Mouse (Mus musculus) CH12.LX (cell line): ENCODE data around the gene Actl11. TPM values are rescaled to one million over a fixed set of nuclear protein-coding genes. Genes with fewer than 3 reads are reported as not detected.

ENCODE experiments used
- DNase-seq: peaks from one replicate; pipeline ENCODE4 v3.0.0-alpha.2; 2013; ENCODE audit errors: extremely low read depth
- H3K27ac ChIP-seq: 2 replicates; pipeline ENCODE4 v1.5.1; 2012; ENCODE audit warnings: low read depth, mild to moderate bottlenecking, control low read depth, moderate library complexity; ENCODE audit not compliant: insufficient read depth
- H3K27me3 ChIP-seq: replicated peaks from 2 replicates; pipeline ENCODE3; 2012; ENCODE audit warnings: inconsistent platforms
- H3K36me3 ChIP-seq, 2 experiments: replicated peaks in 1 of 2; 2 replicates each; pipeline versions ENCODE3 to v1.6.1; 2012; ENCODE audit warnings: inconsistent platforms in 1 of 2, low read length in 1 of 2, mild to moderate bottlenecking in 1 of 2, mixed read lengths in 1 of 2, moderate library complexity in 1 of 2; ENCODE audit not compliant: control insufficient read depth in 1 of 2, insufficient read depth in 1 of 2
- H3K4me1 ChIP-seq, 2 experiments: 2 replicates each; pipeline ENCODE4 v1.6.1; 2012; ENCODE audit warnings: inconsistent platforms in 1 of 2, moderate library complexity in 1 of 2; ENCODE audit not compliant: insufficient read depth in 2 of 2, control insufficient read depth in 1 of 2
- H3K4me2 ChIP-seq: 2 replicates; pipeline ENCODE4 v1.6.1; 2012; ENCODE audit warnings: low read depth, mild to moderate bottlenecking, control low read depth; ENCODE audit not compliant: poor library complexity, insufficient read depth, severe bottlenecking
- H3K4me3 ChIP-seq, 3 experiments: fragments of 150-350 bp in 1 of 3; sonication (generic) in 1 of 3; replicated peaks in 1 of 3; 2 replicates each; pipeline versions ENCODE3 to v1.5.1; 2011 to 2012; ENCODE audit warnings: low read depth in 2 of 3, low read length in 2 of 3, mild to moderate bottlenecking in 2 of 3, moderate library complexity in 2 of 3, control low read depth in 1 of 3, improper control_type of control experiment in 1 of 3, inconsistent platforms in 1 of 3, mixed read lengths in 1 of 3; ENCODE audit not compliant: poor library complexity in 1 of 3
- H3K79me2 ChIP-seq: replicated peaks from 2 replicates; pipeline ENCODE4 v1.6.1; 2012; ENCODE audit warnings: mild to moderate bottlenecking, moderate library complexity; ENCODE audit not compliant: control insufficient read depth, poor library complexity, insufficient read depth, severe bottlenecking; ENCODE audit errors: extremely low read depth
- H3K9ac ChIP-seq: 2 replicates; pipeline ENCODE4 v1.6.1; 2012; ENCODE audit warnings: low read depth, mild to moderate bottlenecking, control low read depth, moderate library complexity; ENCODE audit not compliant: insufficient read depth
- H3K9me3 ChIP-seq: replicated peaks from 2 replicates; pipeline ENCODE3; 2012; ENCODE audit warnings: low read length, inconsistent platforms, mixed read lengths
- CHD1 ChIP-seq: IDR thresholded peaks from 2 replicates; pipeline ENCODE4 v1.6.1; 2012; ENCODE audit warnings: low read depth, low read length, improper control_type of control experiment, inconsistent platforms
- CHD2 ChIP-seq: IDR thresholded peaks from 2 replicates; pipeline ENCODE4 v1.6.1; 2011; ENCODE audit warnings: low read length, improper control_type of control experiment
- CTCF ChIP-seq, 2 experiments: IDR thresholded peaks in 1 of 2; conservative IDR thresholded peaks in 1 of 2; 2 replicates each; pipeline ENCODE4 v1.5.1; 2011 to 2012; ENCODE audit warnings: low read depth in 2 of 2, low read length in 2 of 2, improper control_type of control experiment in 1 of 2, inconsistent platforms in 1 of 2, mild to moderate bottlenecking in 1 of 2, moderate library complexity in 1 of 2
- GABPA ChIP-seq: IDR thresholded peaks from 2 replicates; pipeline ENCODE4 v1.6.1; 2012; ENCODE audit warnings: low read depth, low read length, improper control_type of control experiment, inconsistent platforms; ENCODE audit not compliant: insufficient replicate concordance
- HCFC1 ChIP-seq: IDR thresholded peaks from 2 replicates; pipeline ENCODE4 v1.6.1; 2012; ENCODE audit warnings: low read depth, mild to moderate bottlenecking, inconsistent platforms, low read length, improper control_type of control experiment
- IRF4 ChIP-seq: IDR thresholded peaks from 2 replicates; pipeline ENCODE4 v1.6.1; 2014; ENCODE audit warnings: low read depth, mild to moderate bottlenecking, inconsistent platforms, low read length, improper control_type of control experiment
- JUN ChIP-seq: IDR thresholded peaks from 2 replicates; pipeline ENCODE4 v1.6.1; 2011; ENCODE audit warnings: low read depth, mild to moderate bottlenecking, low read length, improper control_type of control experiment, moderate library complexity; ENCODE audit not compliant: insufficient read depth
- JUND ChIP-seq: conservative IDR thresholded peaks from 2 replicates; pipeline ENCODE4 v1.6.1; 2011; ENCODE audit warnings: low read depth, low read length, improper control_type of control experiment
- MAX ChIP-seq: IDR thresholded peaks from 2 replicates; pipeline ENCODE4 v1.6.1; 2011; ENCODE audit warnings: low read length, improper control_type of control experiment
- NRF1 ChIP-seq: IDR thresholded peaks from 2 replicates; pipeline ENCODE4 v1.6.1; 2014; ENCODE audit warnings: low read depth, mild to moderate bottlenecking, inconsistent platforms, low read length, improper control_type of control experiment, moderate library complexity
- PAX5 ChIP-seq: IDR thresholded peaks from 2 replicates; pipeline ENCODE4 v1.6.1; 2012; ENCODE audit warnings: low read length, inconsistent platforms, mixed read lengths
- SIN3A ChIP-seq: IDR thresholded peaks from 2 replicates; pipeline ENCODE4 v1.6.1; 2012; ENCODE audit warnings: low read length, improper control_type of control experiment, inconsistent platforms
- TBP ChIP-seq: conservative IDR thresholded peaks from 2 replicates; pipeline ENCODE4 v1.6.1; 2011; ENCODE audit warnings: low read depth, low read length, improper control_type of control experiment
- TCF12 ChIP-seq: IDR thresholded peaks from 2 replicates; pipeline ENCODE4 v1.6.1; 2014; ENCODE audit warnings: low read depth, mild to moderate bottlenecking, inconsistent platforms, low read length, improper control_type of control experiment
- USF1 ChIP-seq: IDR thresholded peaks from 2 replicates; pipeline ENCODE4 v1.6.1; 2014; ENCODE audit warnings: low read depth, mild to moderate bottlenecking, inconsistent platforms, low read length, improper control_type of control experiment
- USF2 ChIP-seq: conservative IDR thresholded peaks from 2 replicates; pipeline ENCODE4 v1.6.1; 2011; ENCODE audit warnings: low read depth, low read length, improper control_type of control experiment
- ZC3H11A ChIP-seq: IDR thresholded peaks from 2 replicates; pipeline ENCODE4 v1.6.1; 2012; ENCODE audit warnings: low read depth, mild to moderate bottlenecking, inconsistent platforms, low read length, improper control_type of control experiment
- ZKSCAN1 ChIP-seq: IDR thresholded peaks from 2 replicates; pipeline ENCODE4 v1.6.1; 2012; ENCODE audit warnings: low read depth, inconsistent platforms, low read length, improper control_type of control experiment, borderline replicate concordance
- ZNF384 ChIP-seq: IDR thresholded peaks from 2 replicates; pipeline ENCODE4 v1.6.1; 2012; ENCODE audit warnings: low read depth, low read length, improper control_type of control experiment, inconsistent platforms
- dilution Hi-C: fragments of 300-500 bp; cut with MboI; formaldehyde crosslinking; loops from 2 replicates; pipeline ENCODE4 v1.14.3; 2020; ENCODE audit warnings: low sequenced_read_pairs; ENCODE audit not compliant: extremely low pct_unique_long_range_greater_than_20kb, extremely low pct_ligation_motif_present
- in situ Hi-C: fragments of 300-500 bp; cut with MboI; formaldehyde crosslinking; loops from 3 replicates; pipeline ENCODE4 v1.14.3; 2019; ENCODE audit warnings: low sequenced_read_pairs, low pct_ligation_motif_present, low pct_unique_long_range_greater_than_20kb, mixed read lengths
- polyA plus RNA-seq: library from polyadenylated mRNA; unstranded; fragments of >175 nt; gene quantifications from 2 replicates; pipeline ENCODE4 v1.2.1, GENCODE M21; 2012; ENCODE audit warnings: low read depth; ENCODE audit not compliant: insufficient read length
- total RNA-seq, 2 experiments: library from RNA; depleted of rRNA; stranded (reverse); fragments of 300-350 nt in 1 of 2; fragments of >200 nt in 1 of 2; gene quantifications; 2 replicates each; pipeline ENCODE4 v1.2.3; 2012 to 2014

Gene Actl11
- total and polyA plus RNA-seq, 3 experiments, result not detected

- H3K79me2 ChIP-seq, result no peaks in the 10 kb centered on the region
- no peaks in the 10 kb centered on the region for H3K9me3 ChIP-seq
- TF ChIP-seq JUN (no peak), TCF12 (no peak), USF1 (no peak), ZKSCAN1 (no peak)
- no peak overlapping the region for H3K4me3 ChIP-seq
- no peak overlapping the region for H3K4me2 ChIP-seq
- H3K27me3 ChIP-seq, result peaks cover 90% of the 10 kb centered on the region
- in situ Hi-C loops, result loop anchor here (5.0 kb wide), 1 partner anchor 152 kb away; no protein-coding TSS in a partner anchor
- H3K9ac ChIP-seq, result no peak overlapping the region
- no peaks in the 10 kb centered on the region for H3K36me3 ChIP-seq
- no peak for DNase-seq
- peaks cover 0 to 8% of the 10 kb centered on the region in 2 experiments; a peak in 2 of 4 replicates for H3K4me1 ChIP-seq
- H3K27ac ChIP-seq, result no peak overlapping the region
- dilution Hi-C loops, result no loop called here
Observed at GRCm38 (mm10) chr9:107914764-107915420, 13.4 kb upstream of the Actl11 start.

- dilution Hi-C loops (no loop called here), in situ Hi-C loops (no loop called here)
- no peak for TF ChIP-seq HCFC1
- no peak for TF ChIP-seq NRF1
- TF ChIP-seq PAX5, result no peak
- TF ChIP-seq CHD2, result no peak
- no peak for TF ChIP-seq MAX
- TF ChIP-seq JUND, result no peak
- TF ChIP-seq JUN, result no peak
- no peak for TF ChIP-seq IRF4
- H3K27ac ChIP-seq, result no peak overlapping the region
- peaks cover 2 to 8% of the 10 kb centered on the region in 2 experiments; a peak in 2 of 4 replicates for H3K4me1 ChIP-seq
- peaks cover 75% of the 10 kb centered on the region for H3K27me3 ChIP-seq
- no peaks in the 10 kb centered on the region for H3K79me2 ChIP-seq
- no peak for DNase-seq
- no peaks in the 10 kb centered on the region for H3K36me3 ChIP-seq
- H3K9me3 ChIP-seq, result no peaks in the 10 kb centered on the region
- no peak overlapping the region for H3K4me3 ChIP-seq
- H3K9ac ChIP-seq, result no peak overlapping the region
- no peak overlapping the region for H3K4me2 ChIP-seq
Observed at GRCm38 (mm10) chr9:107917895-107918608, 10.2 kb upstream of the Actl11 start.

DNA sequence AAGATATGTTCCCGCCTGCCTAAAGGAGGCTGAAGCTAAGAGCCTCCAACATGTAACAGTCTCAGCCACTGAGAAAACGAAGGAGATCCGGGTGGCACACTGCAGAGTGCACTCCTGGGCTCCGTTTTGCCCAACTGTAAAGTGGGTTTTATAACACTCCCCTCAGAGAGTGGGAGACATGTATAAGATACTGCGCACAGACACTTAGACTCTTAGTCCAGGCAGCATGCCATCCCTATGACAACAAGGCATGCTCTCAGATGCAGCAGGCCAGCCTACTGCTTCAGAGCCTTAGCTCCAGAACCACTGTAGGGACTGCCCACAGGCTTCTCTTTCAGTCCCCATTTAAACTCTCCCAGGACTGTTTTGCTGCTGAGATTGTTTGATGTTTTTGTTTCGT lies 9.4 kb upstream of the Actl11 start:
- Histone ChIP-seq H3K36me3 (no peaks in the 10 kb centered on the region), H3K27ac (no peak overlapping the region), H3K9me3 (no peaks in the 10 kb centered on the region), H3K79me2 (no peaks in the 10 kb centered on the region), H3K9ac (no peak overlapping the region), H3K4me1 (peaks cover 5 to 10% of the 10 kb centered on the region in 2 experiments), H3K4me3 (no peak overlapping the region), H3K4me2 (no peak overlapping the region), H3K27me3 (peaks cover 76% of the 10 kb centered on the region)
- dilution Hi-C loops (no loop called here), in situ Hi-C loops (no loop called here)
- no peak for DNase-seq
- TF ChIP-seq CTCF (conservative IDR thresholded peaks at IDR 0.05 in 1 of 2, IDR thresholded peaks at IDR 0.05 in 1 of 2; ENCODE audit: low read depth in 2 of 2, low read length in 2 of 2), result no peak
- TF ChIP-seq TBP, result no peak
- TF ChIP-seq IRF4, result no peak
- TF ChIP-seq SIN3A, result no peak
- no peak for TF ChIP-seq ZKSCAN1
- no peak for TF ChIP-seq ZNF384
- TF ChIP-seq GABPA, result no peak
- no peak for TF ChIP-seq MAX
- no peak for TF ChIP-seq ZC3H11A
- TF ChIP-seq USF1, result no peak
- no peak for TF ChIP-seq JUN
- no peak for TF ChIP-seq USF2
- TF ChIP-seq CHD1, result no peak
